10 mouse cellular contexts compared by ENCODE assay signal in genomic region chr11:29428774-29429173, GRCm38 (mm10). TPM values are rescaled to one million over a fixed set of nuclear protein-coding genes. Genes with fewer than 3 reads are reported as not detected.
A peak's percentile ranks its signal among the peaks of the same experiment; 100 is the strongest.
DNase-seq lines count a peak whose midpoint lies in the region; ATAC-seq and TF ChIP-seq lines count a peak whose summit lies in the region.
"Had no signal": no experiment of that assay in that cellular context is flagged by ENCODE, and none has a peak within 500 bp of the region (broad histone marks: within the 10 kb centered on the region; RNA-seq: fewer than 3 reads in every experiment).

No protein-coding gene starts in this region.

- no peak overlapping the region for H3K27ac ChIP-seq in kidney, adult 2 months (ENCODE audit: insufficient read depth, low read depth, low read length)
- H3K27ac ChIP-seq in intestine, embryonic 16.5 days (ENCODE audit: low read length), result no peak overlapping the region
- H3K27ac ChIP-seq: heart, adult 2 months; liver, embryonic 13.5 days had no signal

- peak; percentile 6 for DNase-seq in kidney, adult 2 months
- DNase-seq in kidney, adult 18-20 months, result no peak
- peak; percentile 34 for DNase-seq in brain, embryonic 18.5 days (ENCODE audit: low read depth, low spot score)
- DNase-seq in layer of hippocampus, adult 11-12 months (ENCODE audit: low spot score), result peak; percentile 70
- no peak for DNase-seq in embryo, embryonic 10 days (ENCODE audit: low spot score)
- no peak for DNase-seq in B cell, adult 2 months
- DNase-seq: liver, embryonic 13.5 days had no signal

- TF ChIP-seq POLR2A in kidney, adult 2 months (IDR thresholded peaks at IDR 0.05; ENCODE audit: low read depth, low read length), result no peak

- TF ChIP-seq CTCF in kidney, adult 2 months (conservative IDR thresholded peaks at IDR 0.05; ENCODE audit: insufficient read depth, insufficient read length, low read depth, low read length), result no peak

- no peaks in the 10 kb centered on the region for H3K9me3 ChIP-seq in intestine, embryonic 16.5 days (ENCODE audit: control insufficient read depth, low read length)
- H3K9me3 ChIP-seq: liver, embryonic 13.5 days had no signal

- H3K36me3 ChIP-seq in kidney, adult 2 months (ENCODE audit: control insufficient read depth, insufficient read depth, low read length), result no peaks in the 10 kb centered on the region
- H3K36me3 ChIP-seq in intestine, embryonic 16.5 days (ENCODE audit: control insufficient read depth, insufficient read depth, low read length), result no peaks in the 10 kb centered on the region
- H3K36me3 ChIP-seq: liver, embryonic 13.5 days had no signal

- no peaks in the 10 kb centered on the region for H3K27me3 ChIP-seq in kidney, adult 2 months (replicated peaks; ENCODE audit: control insufficient read depth, insufficient read depth, low read length)
- H3K27me3 ChIP-seq in intestine, embryonic 16.5 days (replicated peaks; ENCODE audit: control insufficient read depth, insufficient read depth, low read length), result no peaks in the 10 kb centered on the region
- H3K27me3 ChIP-seq: liver, embryonic 13.5 days had no signal

- peak; percentile 63 for ATAC-seq in megakaryocyte, adult 5-6 weeks (ENCODE audit: poor library complexity, severe bottlenecking)
- no peak for ATAC-seq in intestine, embryonic 16.5 days

- no peak overlapping the region for H3K4me3 ChIP-seq in kidney, adult 2 months (ENCODE audit: insufficient read depth, low read depth, low read length)
- no peak overlapping the region for H3K4me3 ChIP-seq in intestine, embryonic 16.5 days (ENCODE audit: low read length)
- H3K4me3 ChIP-seq: heart, adult 2 months; liver, embryonic 13.5 days had no signal

- no peak overlapping the region for H3K9ac ChIP-seq in intestine, embryonic 16.5 days (ENCODE audit: low read depth, low read length)
- H3K9ac ChIP-seq: liver, embryonic 13.5 days had no signal

- no peaks in the 10 kb centered on the region for H3K4me1 ChIP-seq in kidney, adult 2 months (ENCODE audit: control insufficient read depth, insufficient read depth, low read length)
- H3K4me1 ChIP-seq in intestine, embryonic 16.5 days (ENCODE audit: control insufficient read depth, insufficient read depth, low read length), result no peaks in the 10 kb centered on the region
- H3K4me1 ChIP-seq: liver, embryonic 13.5 days had no signal

- H3K4me2 ChIP-seq in intestine, embryonic 16.5 days (ENCODE audit: low read depth, low read length), result no peak overlapping the region
- H3K4me2 ChIP-seq: liver, embryonic 13.5 days had no signal

- WGBS in kidney, adult 2 months, result 79% methylated on average over 3 of the region's 3 CpGs
- 82% methylated on average over 3 of the region's 3 CpGs for WGBS in intestine, embryonic 16.5 days

RNA-seq across cellular contexts. Expression of gene Ccdc88a, which starts 55.3 kb away (rescaled TPM):
- polyA plus RNA-seq in kidney, adult 2 months (2012; rRNA removed), result 0.80 and 1.3 TPM in 2 replicates
- 82.3 and 82.4 TPM in 2 replicates for total RNA-seq in megakaryocyte, adult 5-6 weeks (2015)
- total RNA-seq in megakaryocyte, adult 5-6 weeks (2017), result 94.1 and 111 TPM in 2 replicates
- 10.7 and 12.2 TPM in 2 replicates for polyA plus RNA-seq in intestine, embryonic 16.5 days (2015; fragmentation: Nextera tagmentation; extraction: Ambion mirVana)

Comparison
In these comparisons a context has a peak if more than half of its experiments do, and no peak if none do; other contexts are left out.
1. DNase-seq: peak in kidney, adult 2 months (single experiment), brain, embryonic 18.5 days (single experiment) and layer of hippocampus, adult 11-12 months (single experiment); none in kidney, adult 18-20 months (single experiment), embryo, embryonic 10 days (single experiment) and B cell, adult 2 months (0 of 2).